10 mouse cellular contexts compared by ENCODE assay signal in genomic region chr13:51761186-51761813, GRCm38 (mm10). TPM values are rescaled to one million over a fixed set of nuclear protein-coding genes. Genes with fewer than 3 reads are reported as not detected.
DNase-seq lines count a peak whose midpoint lies in the region; ATAC-seq lines count a peak whose summit lies in the region.
"Had no signal": no experiment of that assay in that cellular context is flagged by ENCODE, and none has a peak within 500 bp of the region (broad histone marks: within the 10 kb centered on the region; RNA-seq: fewer than 3 reads in every experiment).

No protein-coding gene starts in this region.

- peak overlapping the region; percentile 76 for H3K27ac ChIP-seq in forebrain, embryonic 15.5 days (replicated peaks)
- H3K27ac ChIP-seq in hindbrain, embryonic 13.5 days, result peak overlapping the region; percentile 63
- peak overlapping the region; percentile 77 for H3K27ac ChIP-seq in neural tube, embryonic 13.5 days (replicated peaks)

- no peak overlapping the region for H3K4me3 ChIP-seq in forebrain, embryonic 15.5 days
- H3K4me3 ChIP-seq in hindbrain, embryonic 13.5 days, result no peak overlapping the region
- no peak overlapping the region for H3K4me3 ChIP-seq in neural tube, embryonic 13.5 days
- H3K4me3 ChIP-seq: megakaryocyte, embryonic 14.5 days had no signal

- peak; percentile 42 for DNase-seq in left cerebral cortex, postnatal 4 days
- DNase-seq in left cerebral cortex, postnatal 10 days (ENCODE audit: extremely low spot score in 1 of 2, low spot score in 2 of 2), result no peak
- DNase-seq in gastrocnemius, adult 18-20 months (ENCODE audit: low spot score), result no peak
- DNase-seq in kidney, adult 8-10 months, result no peak

- H3K36me3 ChIP-seq in forebrain, embryonic 15.5 days, result no peaks in the 10 kb centered on the region
- no peaks in the 10 kb centered on the region for H3K36me3 ChIP-seq in hindbrain, embryonic 13.5 days
- H3K36me3 ChIP-seq in neural tube, embryonic 13.5 days, result no peaks in the 10 kb centered on the region

- intact Hi-C loops in left cerebral cortex, postnatal 4 days (cut with DNase I), result no loop called here
- intact Hi-C loops in left cerebral cortex, postnatal 10 days (cut with DNase I), result no loop called here

- ATAC-seq in forebrain, embryonic 15.5 days (replicated peaks), result peak; percentile 74
- peak; percentile 53 for ATAC-seq in hindbrain, embryonic 13.5 days (ENCODE audit: low FRiP score)
- ATAC-seq in neural tube, embryonic 13.5 days (ENCODE audit: low read depth), result peak; percentile 48; the same call in 1 of the 2 replicates
- no peak for ATAC-seq in inflammation-experienced regulatory T-cells, adult 6 months
- ATAC-seq: intestine, embryonic 16.5 days had no signal

- H3K4me2 ChIP-seq in forebrain, embryonic 15.5 days (replicated peaks), result no peak overlapping the region
- no peak overlapping the region for H3K4me2 ChIP-seq in hindbrain, embryonic 13.5 days
- H3K4me2 ChIP-seq in neural tube, embryonic 13.5 days, result no peak overlapping the region

- WGBS in forebrain, embryonic 15.5 days, result 14% methylated on average over 10 of the region's 10 CpGs
- 22% methylated on average over 10 of the region's 10 CpGs for WGBS in hindbrain, embryonic 13.5 days
- 28% methylated on average over 10 of the region's 10 CpGs for WGBS in neural tube, embryonic 13.5 days

- H3K9me3 ChIP-seq in forebrain, embryonic 15.5 days, result no peaks in the 10 kb centered on the region
- no peaks in the 10 kb centered on the region for H3K9me3 ChIP-seq in hindbrain, embryonic 13.5 days
- no peaks in the 10 kb centered on the region for H3K9me3 ChIP-seq in neural tube, embryonic 13.5 days
- H3K9me3 ChIP-seq: megakaryocyte, embryonic 14.5 days had no signal

- no peak overlapping the region for H3K9ac ChIP-seq in forebrain, embryonic 15.5 days (replicated peaks)
- no peak overlapping the region for H3K9ac ChIP-seq in hindbrain, embryonic 13.5 days
- 0 out of 2 replicates have a peak overlapping the region, but pooled peaks have one; percentile 3 for H3K9ac ChIP-seq in neural tube, embryonic 13.5 days

- peaks cover 28% of the 10 kb centered on the region for H3K4me1 ChIP-seq in forebrain, embryonic 15.5 days
- H3K4me1 ChIP-seq in hindbrain, embryonic 13.5 days (replicated peaks), result peaks cover 46% of the 10 kb centered on the region
- H3K4me1 ChIP-seq in neural tube, embryonic 13.5 days (replicated peaks), result peaks cover 42% of the 10 kb centered on the region

- H3K27me3 ChIP-seq in forebrain, embryonic 15.5 days, result no peaks in the 10 kb centered on the region
- no peaks in the 10 kb centered on the region for H3K27me3 ChIP-seq in hindbrain, embryonic 13.5 days
- no peaks in the 10 kb centered on the region for H3K27me3 ChIP-seq in neural tube, embryonic 13.5 days
- H3K27me3 ChIP-seq: megakaryocyte, embryonic 14.5 days had no signal

RNA-seq across cellular contexts. Expression of gene Sema4d, which starts 32.2 kb away (rescaled TPM):
- total RNA-seq in left cerebral cortex, postnatal 4 days (2021), result 10 to 100 TPM; 53.9 to 62.5 TPM
- total RNA-seq in left cerebral cortex, postnatal 10 days (2021), result 10 to 100 TPM; 66.1 to 77.0 TPM
- 18.7 and 20.7 TPM in 2 replicates for polyA plus RNA-seq in forebrain, embryonic 15.5 days (2015; fragmentation: Nextera tagmentation; extraction: Ambion mirVana)
- 10.5 and 10.9 TPM in 2 replicates for polyA plus RNA-seq in hindbrain, embryonic 13.5 days (2015; fragmentation: Nextera tagmentation; extraction: Ambion mirVana)
- 14.3 TPM in 2 replicates for polyA plus RNA-seq in neural tube, embryonic 13.5 days (2015; fragmentation: Nextera tagmentation; extraction: Ambion mirVana)
- 100 to 1,000 TPM; 118 to 125 TPM for total RNA-seq in gastrocnemius, adult 18-20 months (2021)
- polyA plus RNA-seq in inflammation-experienced regulatory T-cells, adult 6 months (2017; shearing (Covaris generic)), result 100 to 1,000 TPM; 111 to 154 (median 126) TPM
